Mouse (Mus musculus) skeletal muscle tissue, adult 2 months (tissue): ENCODE measurements around the gene Ccdc155.

Source experiments
- DNase-seq: peaks from one replicate; pipeline ENCODE4 v3.0.0-alpha.2; 2012; ENCODE audit warnings: low read depth, low spot score

The Ccdc155 gene

GRCm38 (mm10) chr7:45226421-45226820 lies 21.7 kb upstream of the Ccdc155 start:
- no peak for DNase-seq

GRCm38 (mm10) chr7:45224826-45225225 lies 20.1 kb upstream of the Ccdc155 start:
- no peak for DNase-seq

GRCm38 (mm10) chr7:45221680-45222079 lies 17.0 kb upstream of the Ccdc155 start:
- no peak for DNase-seq

- DNase-seq: no peak
Measured at GRCm38 (mm10) chr7:45216442-45217183, 11.9 kb upstream of the Ccdc155 start.

GRCm38 (mm10) chr7:45215673-45216441 lies 11.2 kb upstream of the Ccdc155 start, which contains the start of gene Tead2:
Tead2 (plus strand) TSS chr7:45215753.
- no peak for DNase-seq

- no peak for DNase-seq
Measured at GRCm38 (mm10) chr7:45213708-45214107, 9.0 kb upstream of the Ccdc155 start.

- DNase-seq: no peak
Measured at GRCm38 (mm10) chr7:45212356-45212755, 7.7 kb upstream of the Ccdc155 start.

GRCm38 (mm10) chr7:45211851-45212251 lies 7.2 kb upstream of the Ccdc155 start, which contains the start of gene Dkkl1:
Dkkl1 (minus strand) TSS chr7:45212147.
- no peak for DNase-seq

- DNase-seq: no peak
Measured at GRCm38 (mm10) chr7:45211070-45211469, 6.4 kb upstream of the Ccdc155 start.

- DNase-seq: no peak
Measured at GRCm38 (mm10) chr7:45208260-45208659, 3.6 kb upstream of the Ccdc155 start.

- no peak for DNase-seq
Measured at GRCm38 (mm10) chr7:45202654-45203053, 2.0 kb downstream of the Ccdc155 start.

- DNase-seq: no peak
Measured at GRCm38 (mm10) chr7:45198961-45199360, 5.7 kb downstream of the Ccdc155 start.

GRCm38 (mm10) chr7:45198435-45198834 lies 6.3 kb downstream of the Ccdc155 start:
- peak; percentile 70 for DNase-seq

- DNase-seq: no peak
Measured at GRCm38 (mm10) chr7:45196994-45197393, 7.7 kb downstream of the Ccdc155 start.

- no peak for DNase-seq
Measured at GRCm38 (mm10) chr7:45196176-45196535, 8.5 kb downstream of the Ccdc155 start.

- peak; percentile 67 for DNase-seq
Measured at GRCm38 (mm10) chr7:45195341-45196175, 9.1 kb downstream of the Ccdc155 start.

GRCm38 (mm10) chr7:45193871-45194785 lies 10.6 kb downstream of the Ccdc155 start:
- no peak for DNase-seq

- DNase-seq: no peak
Measured at GRCm38 (mm10) chr7:45193406-45193805, 11.3 kb downstream of the Ccdc155 start.

GRCm38 (mm10) chr7:45192585-45193310 lies 11.9 kb downstream of the Ccdc155 start:
- DNase-seq: no peak

GRCm38 (mm10) chr7:45191803-45192363 lies 12.8 kb downstream of the Ccdc155 start:
- DNase-seq: peak; percentile 93
